Mouse (Mus musculus): ENCODE results near the gene Scn10a.
A peak's percentile ranks its signal among the peaks of the same experiment; 100 is the strongest.

Scn10a gene

GRCm38 (mm10) chr9:119719222-119719621 is at the start of gene Scn10a:
Gene Scn10a (minus strand): TSS chr9:119719322.
- H3K27me3 ChIP-seq (ENCODE audit: control insufficient read depth, insufficient read depth, low read length, poor library complexity, severe bottlenecking), result no peaks in the 10 kb centered on the region
- no peak for DNase-seq (ENCODE audit: low read depth, low spot score)
- H3K36me3 ChIP-seq (ENCODE audit: control insufficient read depth, insufficient read depth, low read length, poor library complexity, severe bottlenecking), result no peaks in the 10 kb centered on the region

- DNase-seq (ENCODE audit: low read depth, low spot score), result peak; percentile 49
- Histone ChIP-seq H3K27me3 (ENCODE audit: control insufficient read depth, insufficient read depth, low read length, poor library complexity, severe bottlenecking) (no peaks in the 10 kb centered on the region), H3K36me3 (ENCODE audit: control insufficient read depth, insufficient read depth, low read length, poor library complexity, severe bottlenecking) (no peaks in the 10 kb centered on the region)
Observed at GRCm38 (mm10) chr9:119768585-119768984, 49.5 kb upstream of the Scn10a start.

- Histone ChIP-seq H3K27me3 (ENCODE audit: control insufficient read depth, insufficient read depth, low read length, poor library complexity, severe bottlenecking) (no peaks in the 10 kb centered on the region), H3K36me3 (ENCODE audit: control insufficient read depth, insufficient read depth, low read length, poor library complexity, severe bottlenecking) (no peaks in the 10 kb centered on the region)
- DNase-seq (ENCODE audit: low read depth, low spot score), result no peak
Observed at GRCm38 (mm10) chr9:119760226-119760625, 41.1 kb upstream of the Scn10a start.

GRCm38 (mm10) chr9:119759457-119759856 is 40.3 kb upstream of the Scn10a start:
- Histone ChIP-seq H3K36me3 (ENCODE audit: control insufficient read depth, insufficient read depth, low read length, poor library complexity, severe bottlenecking) (no peaks in the 10 kb centered on the region), H3K27me3 (ENCODE audit: control insufficient read depth, insufficient read depth, low read length, poor library complexity, severe bottlenecking) (no peaks in the 10 kb centered on the region)
- DNase-seq (ENCODE audit: low read depth, low spot score), result no peak

GRCm38 (mm10) chr9:119751507-119751906 is 32.4 kb upstream of the Scn10a start:
- no peaks in the 10 kb centered on the region for H3K27me3 ChIP-seq (ENCODE audit: control insufficient read depth, insufficient read depth, low read length, poor library complexity, severe bottlenecking)
- peak; percentile 62 for DNase-seq (ENCODE audit: low read depth, low spot score)

GRCm38 (mm10) chr9:119749112-119749511 is 30.0 kb upstream of the Scn10a start:
- Histone ChIP-seq H3K36me3 (ENCODE audit: control insufficient read depth, insufficient read depth, low read length, poor library complexity, severe bottlenecking) (no peaks in the 10 kb centered on the region), H3K27me3 (ENCODE audit: control insufficient read depth, insufficient read depth, low read length, poor library complexity, severe bottlenecking) (no peaks in the 10 kb centered on the region)
- DNase-seq (ENCODE audit: low read depth, low spot score), result no peak

More at GRCm38 (mm10) chr9:119751507-119751906, 32.4 kb upstream of the Scn10a start:
- no peaks in the 10 kb centered on the region for H3K36me3 ChIP-seq (ENCODE audit: control insufficient read depth, insufficient read depth, low read length, poor library complexity, severe bottlenecking)

- H3K27me3 ChIP-seq (ENCODE audit: control insufficient read depth, insufficient read depth, low read length, poor library complexity, severe bottlenecking), result no peaks in the 10 kb centered on the region
- peak; percentile 58 for DNase-seq (ENCODE audit: low read depth, low spot score)
- H3K36me3 ChIP-seq (ENCODE audit: control insufficient read depth, insufficient read depth, low read length, poor library complexity, severe bottlenecking), result no peaks in the 10 kb centered on the region
Observed at GRCm38 (mm10) chr9:119743900-119744299, 24.8 kb upstream of the Scn10a start.

GRCm38 (mm10) chr9:119743312-119743711 is 24.2 kb upstream of the Scn10a start:
- H3K36me3 ChIP-seq (ENCODE audit: control insufficient read depth, insufficient read depth, low read length, poor library complexity, severe bottlenecking), result no peaks in the 10 kb centered on the region
- H3K27me3 ChIP-seq (ENCODE audit: control insufficient read depth, insufficient read depth, low read length, poor library complexity, severe bottlenecking), result no peaks in the 10 kb centered on the region
- no peak for DNase-seq (ENCODE audit: low read depth, low spot score)

GRCm38 (mm10) chr9:119741101-119741786 is 22.1 kb upstream of the Scn10a start:
- no peaks in the 10 kb centered on the region for H3K27me3 ChIP-seq (ENCODE audit: control insufficient read depth, insufficient read depth, low read length, poor library complexity, severe bottlenecking)
- H3K36me3 ChIP-seq (ENCODE audit: control insufficient read depth, insufficient read depth, low read length, poor library complexity, severe bottlenecking), result no peaks in the 10 kb centered on the region
- DNase-seq (ENCODE audit: low read depth, low spot score), result no peak

- Histone ChIP-seq H3K27me3 (ENCODE audit: control insufficient read depth, insufficient read depth, low read length, poor library complexity, severe bottlenecking) (no peaks in the 10 kb centered on the region), H3K36me3 (ENCODE audit: control insufficient read depth, insufficient read depth, low read length, poor library complexity, severe bottlenecking) (no peaks in the 10 kb centered on the region)
- DNase-seq (ENCODE audit: low read depth, low spot score), result no peak
Observed at GRCm38 (mm10) chr9:119728412-119729097, 9.4 kb upstream of the Scn10a start.

GRCm38 (mm10) chr9:119726990-119727389 is 7.9 kb upstream of the Scn10a start:
- DNase-seq (ENCODE audit: low read depth, low spot score), result no peak
- no peaks in the 10 kb centered on the region for H3K27me3 ChIP-seq (ENCODE audit: control insufficient read depth, insufficient read depth, low read length, poor library complexity, severe bottlenecking)
- no peaks in the 10 kb centered on the region for H3K36me3 ChIP-seq (ENCODE audit: control insufficient read depth, insufficient read depth, low read length, poor library complexity, severe bottlenecking)

- no peaks in the 10 kb centered on the region for H3K36me3 ChIP-seq (ENCODE audit: control insufficient read depth, insufficient read depth, low read length, poor library complexity, severe bottlenecking)
- no peak for DNase-seq (ENCODE audit: low read depth, low spot score)
- no peaks in the 10 kb centered on the region for H3K27me3 ChIP-seq (ENCODE audit: control insufficient read depth, insufficient read depth, low read length, poor library complexity, severe bottlenecking)
Observed at GRCm38 (mm10) chr9:119725293-119725862, 6.3 kb upstream of the Scn10a start.

GRCm38 (mm10) chr9:119706700-119707099 is 12.4 kb downstream of the Scn10a start:
- no peaks in the 10 kb centered on the region for H3K36me3 ChIP-seq (ENCODE audit: control insufficient read depth, insufficient read depth, low read length, poor library complexity, severe bottlenecking)
- DNase-seq (ENCODE audit: low read depth, low spot score), result peak; percentile 2

GRCm38 (mm10) chr9:119691505-119691904 is 27.6 kb downstream of the Scn10a start:
- no peak for DNase-seq (ENCODE audit: low read depth, low spot score)
- Histone ChIP-seq H3K36me3 (ENCODE audit: control insufficient read depth, insufficient read depth, low read length, poor library complexity, severe bottlenecking) (no peaks in the 10 kb centered on the region), H3K27me3 (ENCODE audit: control insufficient read depth, insufficient read depth, low read length, poor library complexity, severe bottlenecking) (no peaks in the 10 kb centered on the region)

More at GRCm38 (mm10) chr9:119706700-119707099, 12.4 kb downstream of the Scn10a start:
- no peaks in the 10 kb centered on the region for H3K27me3 ChIP-seq (ENCODE audit: control insufficient read depth, insufficient read depth, low read length, poor library complexity, severe bottlenecking)

GRCm38 (mm10) chr9:119691001-119691400 is 28.1 kb downstream of the Scn10a start:
- H3K36me3 ChIP-seq (ENCODE audit: control insufficient read depth, insufficient read depth, low read length, poor library complexity, severe bottlenecking), result no peaks in the 10 kb centered on the region
- H3K27me3 ChIP-seq (ENCODE audit: control insufficient read depth, insufficient read depth, low read length, poor library complexity, severe bottlenecking), result no peaks in the 10 kb centered on the region
- no peak for DNase-seq (ENCODE audit: low read depth, low spot score)

Data from splenic B cell, adult 2 months (primary cell).